Mouse (Mus musculus) liver, postnatal 0 days (tissue): ENCODE measurements at regions not wholly inside any gene's neighbourhood (a gene's known extent, or its start where the extent isn't known, plus 50 kb on each side); places are given as distances from the start of the nearest gene placed in this dataset.

Source experiments
- CTCF ChIP-seq: sonication (generic); IDR thresholded peaks from 2 replicates; pipeline ENCODE4 v1.5.1; 2016; ENCODE audit warnings: antibody characterized with exemption, low read depth
- EP300 ChIP-seq: IDR thresholded peaks from 2 replicates; pipeline ENCODE4 v1.6.1; 2016; ENCODE audit warnings: antibody characterized with exemption, low read depth, mild to moderate bottlenecking

GRCm38 (mm10) chr4:66586166-66586565, 181.8 kb upstream of the Astn2 start:
- TF ChIP-seq CTCF (no peak), EP300 (no peak)
